Mouse (Mus musculus) monocyte, adult 2 months (primary cell): ENCODE data around the gene Dcp1b.

Source experiments
- DNase-seq, 2 experiments: peaks; one replicate each; pipeline ENCODE4 v3.0.0; 2022; ENCODE audit warnings: low spot score in 2 of 2, low read depth in 1 of 2

The Dcp1b gene

GRCm38 (mm10) chr6:119228861-119229603, 54.0 kb downstream of the Dcp1b start:
- DNase-seq = no peak

- no peak for DNase-seq
These were observed 58.0 kb downstream of the Dcp1b start for GRCm38 (mm10) chr6:119233066-119233465.

- DNase-seq = no peak
These were observed 60.4 kb downstream of the Dcp1b start for GRCm38 (mm10) chr6:119235441-119235840.

GRCm38 (mm10) chr6:119236241-119236640, 61.2 kb downstream of the Dcp1b start, which contains the start of gene Cacna2d4:
Gene Cacna2d4 (plus strand): TSS chr6:119236526.
- no peak for DNase-seq

GRCm38 (mm10) chr6:119237427-119237989, 62.5 kb downstream of the Dcp1b start:
- DNase-seq = no peak

- no peak for DNase-seq
These were observed 64.4 kb downstream of the Dcp1b start for GRCm38 (mm10) chr6:119239341-119240005.

- DNase-seq = no peak
These were observed 65.2 kb downstream of the Dcp1b start for GRCm38 (mm10) chr6:119240256-119240655.

- DNase-seq = no peak
These were observed 66.0 kb downstream of the Dcp1b start for GRCm38 (mm10) chr6:119240871-119241705.

GRCm38 (mm10) chr6:119246082-119246481, 71.0 kb downstream of the Dcp1b start:
- no peak for DNase-seq

- no peak for DNase-seq
These were observed 73.5 kb downstream of the Dcp1b start for GRCm38 (mm10) chr6:119248578-119248977.

GRCm38 (mm10) chr6:119249726-119250125, 74.7 kb downstream of the Dcp1b start:
- DNase-seq = no peak

- DNase-seq = no peak
These were observed 76.7 kb downstream of the Dcp1b start for GRCm38 (mm10) chr6:119251704-119252103.
